Mouse (Mus musculus) gastrocnemius, adult 18-20 months (tissue): Measurements from ENCODE around the gene Btg2. TPM values are rescaled to one million over a fixed set of nuclear protein-coding genes. Genes with fewer than 3 reads are reported as not detected.

Source experiments
- DNase-seq: peaks from one replicate; pipeline ENCODE4 v3.0.0; 2021; ENCODE audit warnings: low spot score
- total RNA-seq, 2 experiments: library from RNA; stranded (reverse); gene quantifications; 2 replicates each; pipeline ENCODE4 v1.2.3; 2021

Gene Btg2
- total RNA-seq, 2 experiments from 2014 or later: 41.2 to 63.7 TPM

DNA sequence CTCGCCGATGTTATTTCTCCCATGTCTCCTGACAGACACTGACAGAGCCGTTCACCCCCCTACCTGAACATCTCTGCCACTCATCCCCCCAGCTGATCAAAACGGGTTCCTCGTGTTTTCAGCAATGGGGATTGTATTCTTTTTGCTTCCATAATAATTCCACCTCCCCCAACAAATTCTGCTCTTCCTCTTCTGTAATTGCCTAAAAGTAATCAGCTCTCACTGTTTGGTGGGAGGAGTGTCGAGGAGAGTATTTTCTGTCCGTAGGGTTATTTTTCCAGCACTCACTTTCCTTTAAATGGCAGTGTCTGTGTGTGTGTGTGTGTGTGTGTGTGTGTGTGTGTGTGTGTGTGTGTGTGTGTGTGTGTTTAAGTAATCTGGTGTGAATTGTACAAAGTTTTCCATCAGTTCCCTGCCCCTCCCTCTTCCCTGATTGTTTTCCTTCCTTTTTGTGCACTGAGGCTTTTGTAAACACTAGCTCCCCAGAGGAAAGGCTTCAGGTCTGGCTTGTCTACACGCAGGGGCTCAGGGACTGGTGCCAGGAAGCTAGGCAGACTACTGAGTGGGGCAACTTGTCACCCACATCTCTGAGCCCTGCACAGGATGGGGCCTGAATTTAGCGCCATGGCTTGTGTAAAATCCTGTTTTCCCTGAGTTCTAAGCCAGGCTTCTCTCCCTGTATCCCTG lies 700 bp upstream of the Btg2 start:
- DNase-seq: peak; percentile 58

DNA sequence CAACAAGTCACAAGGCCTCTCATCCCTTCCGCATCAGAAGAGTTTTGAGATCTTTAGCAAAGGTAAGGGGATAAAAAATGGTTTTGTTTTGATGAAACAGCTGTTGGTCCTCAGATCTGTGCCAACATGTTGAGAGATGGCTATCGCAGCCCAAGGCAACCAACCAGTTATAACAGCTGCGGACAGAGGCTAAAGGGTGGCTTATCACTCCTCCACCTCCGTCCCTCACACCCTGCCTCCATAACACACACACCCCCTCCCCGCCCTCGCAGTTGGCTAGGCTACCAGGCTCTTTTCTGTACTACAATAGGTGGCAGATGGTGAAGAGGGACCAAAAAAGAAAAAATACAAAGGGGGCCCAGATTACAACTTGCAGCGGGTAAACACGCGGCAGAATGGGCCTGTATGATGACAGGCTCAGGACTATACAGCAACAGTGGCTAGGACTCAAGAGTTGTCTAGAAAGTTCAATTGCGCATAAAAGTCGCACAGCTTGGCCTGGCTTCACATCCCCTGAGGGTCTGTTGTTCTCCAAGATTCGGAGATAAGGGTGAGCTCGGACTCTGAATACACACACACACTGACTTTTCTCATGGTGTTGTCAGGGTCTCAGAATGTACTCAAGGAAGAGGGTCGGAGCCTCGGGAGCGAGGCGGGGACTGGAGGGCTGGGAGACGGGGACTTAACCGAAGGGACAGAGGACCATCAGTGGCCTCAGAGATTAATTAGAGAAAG lies 692 bp downstream of the Btg2 start:
- no peak for DNase-seq

GRCm38 (mm10) chr1:134077389-134078060 lies 1.4 kb downstream of the Btg2 start:
- DNase-seq: no peak

GRCm38 (mm10) chr1:134076789-134077188 lies 2.1 kb downstream of the Btg2 start:
- no peak for DNase-seq

- no peak for DNase-seq
Observed at GRCm38 (mm10) chr1:134075532-134075931, 3.4 kb downstream of the Btg2 start.

GRCm38 (mm10) chr1:134074606-134075005 lies 4.3 kb downstream of the Btg2 start:
- no peak for DNase-seq

DNA sequence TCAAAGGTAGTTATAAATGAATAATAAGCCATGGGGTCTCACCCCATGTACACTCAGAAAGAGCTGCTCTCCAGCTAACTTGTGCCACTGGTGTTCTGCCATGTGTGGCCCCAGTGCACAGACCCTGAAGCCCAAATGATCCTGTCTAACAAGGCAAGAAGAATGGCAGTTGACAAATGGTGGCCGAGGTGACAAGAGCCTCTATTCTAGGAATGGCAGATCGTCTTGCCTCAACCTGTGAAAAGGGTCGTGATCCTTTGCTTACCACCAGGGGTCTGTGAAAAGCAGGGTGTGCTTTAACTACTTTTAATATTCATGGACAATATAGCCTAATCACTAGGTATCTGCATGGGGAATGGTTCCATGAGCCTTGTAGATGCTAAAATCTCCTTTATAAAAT lies 4.7 kb downstream of the Btg2 start:
- DNase-seq: no peak

- no peak for DNase-seq
Observed at GRCm38 (mm10) chr1:134073658-134074057, 5.3 kb downstream of the Btg2 start.

GRCm38 (mm10) chr1:134073061-134073564 lies 5.8 kb downstream of the Btg2 start:
- DNase-seq: no peak

GRCm38 (mm10) chr1:134071411-134072018 lies 7.4 kb downstream of the Btg2 start:
- DNase-seq: no peak

DNA sequence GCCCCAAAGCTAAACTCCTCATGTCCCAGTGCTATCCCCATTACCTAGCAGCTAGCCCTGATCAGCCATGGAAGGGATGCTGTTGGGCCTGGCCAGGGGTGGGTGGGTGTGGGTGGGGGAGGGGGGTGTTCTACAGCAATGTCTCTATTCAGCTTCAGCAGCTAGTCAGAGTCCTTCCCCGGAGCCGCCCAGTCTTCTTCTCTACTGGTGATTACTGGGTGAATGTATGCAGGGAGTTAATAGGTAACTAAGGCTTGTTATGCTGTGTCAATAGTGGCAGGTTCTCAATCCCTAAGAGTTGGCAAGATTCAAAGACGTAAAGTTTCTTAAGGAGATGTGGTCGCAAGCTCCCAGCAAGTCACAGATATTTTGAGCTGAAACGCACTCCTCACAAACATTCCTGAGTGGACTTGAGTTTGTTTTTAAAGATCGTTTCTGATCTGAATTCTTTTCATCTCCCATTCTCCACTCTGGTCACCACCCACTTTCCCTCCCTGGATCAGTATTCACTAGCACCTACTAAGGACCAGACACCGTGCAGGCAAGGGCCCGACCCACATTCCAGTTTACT lies 8.7 kb downstream of the Btg2 start:
- DNase-seq: no peak

DNA sequence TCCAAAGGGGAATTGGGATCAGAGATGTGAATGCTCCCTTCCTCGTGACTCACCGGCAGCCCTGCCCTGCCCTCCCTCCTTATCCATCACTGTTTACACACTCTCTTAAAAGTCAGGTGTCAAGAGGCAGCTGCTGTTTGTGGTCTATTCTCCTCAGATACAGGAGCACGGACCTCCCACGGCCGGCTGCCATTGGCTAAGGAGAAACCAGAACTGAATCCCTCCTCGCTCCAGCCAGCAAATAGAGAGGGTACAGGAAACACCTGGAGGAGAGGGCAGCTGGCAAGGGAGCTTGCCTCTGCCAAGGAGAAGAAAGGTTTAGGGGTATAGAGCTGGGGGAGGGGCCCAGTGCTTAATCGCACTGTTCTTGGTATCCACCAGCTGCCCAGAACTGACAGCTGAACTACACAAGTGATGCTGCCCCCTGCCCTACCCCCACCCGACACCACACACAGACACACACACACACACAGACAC lies 11.7 kb downstream of the Btg2 start:
- no peak for DNase-seq

DNA sequence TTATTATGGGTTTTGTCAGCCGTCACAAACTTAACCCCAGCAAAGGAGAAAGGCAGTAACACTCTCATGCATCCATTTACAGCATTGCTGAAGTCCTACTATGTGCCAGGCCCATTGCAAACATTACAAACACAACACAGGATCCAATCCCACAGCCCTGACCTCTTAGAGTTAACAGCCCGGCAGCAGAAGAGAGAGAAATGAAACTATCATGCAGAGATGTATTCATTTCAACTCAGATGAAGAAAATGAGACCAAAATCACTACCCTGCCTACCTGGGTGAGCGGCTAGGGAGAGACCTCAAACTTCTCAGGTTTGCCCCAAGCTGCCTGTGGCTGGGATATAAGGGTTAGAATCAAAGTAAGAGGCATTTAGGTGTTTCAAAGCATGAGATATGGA lies 12.4 kb downstream of the Btg2 start:
- DNase-seq: no peak

GRCm38 (mm10) chr1:134065241-134065809 lies 13.6 kb downstream of the Btg2 start:
- DNase-seq: no peak

GRCm38 (mm10) chr1:134064296-134064831 lies 14.6 kb downstream of the Btg2 start:
- no peak for DNase-seq

DNA sequence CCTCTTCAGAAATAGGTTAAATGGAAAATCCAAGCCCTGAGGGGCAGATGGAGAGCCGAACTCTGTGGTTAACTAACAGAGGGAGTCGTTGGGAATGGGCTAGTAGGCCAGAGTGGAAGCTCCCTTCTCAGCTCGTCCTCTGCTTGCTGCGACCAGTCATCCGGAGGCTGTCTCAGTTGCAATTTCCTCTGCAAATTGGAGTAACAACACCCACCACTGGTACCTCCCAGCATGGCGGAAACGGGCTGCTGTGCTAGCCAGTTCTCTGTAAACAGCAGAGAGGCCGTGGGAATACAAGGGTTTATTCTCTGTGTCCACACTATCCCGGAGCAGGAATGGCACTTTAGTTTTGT lies 15.2 kb downstream of the Btg2 start:
- DNase-seq: no peak

- DNase-seq: peak; percentile 61
Observed at GRCm38 (mm10) chr1:134063086-134063772, 15.7 kb downstream of the Btg2 start.

DNA sequence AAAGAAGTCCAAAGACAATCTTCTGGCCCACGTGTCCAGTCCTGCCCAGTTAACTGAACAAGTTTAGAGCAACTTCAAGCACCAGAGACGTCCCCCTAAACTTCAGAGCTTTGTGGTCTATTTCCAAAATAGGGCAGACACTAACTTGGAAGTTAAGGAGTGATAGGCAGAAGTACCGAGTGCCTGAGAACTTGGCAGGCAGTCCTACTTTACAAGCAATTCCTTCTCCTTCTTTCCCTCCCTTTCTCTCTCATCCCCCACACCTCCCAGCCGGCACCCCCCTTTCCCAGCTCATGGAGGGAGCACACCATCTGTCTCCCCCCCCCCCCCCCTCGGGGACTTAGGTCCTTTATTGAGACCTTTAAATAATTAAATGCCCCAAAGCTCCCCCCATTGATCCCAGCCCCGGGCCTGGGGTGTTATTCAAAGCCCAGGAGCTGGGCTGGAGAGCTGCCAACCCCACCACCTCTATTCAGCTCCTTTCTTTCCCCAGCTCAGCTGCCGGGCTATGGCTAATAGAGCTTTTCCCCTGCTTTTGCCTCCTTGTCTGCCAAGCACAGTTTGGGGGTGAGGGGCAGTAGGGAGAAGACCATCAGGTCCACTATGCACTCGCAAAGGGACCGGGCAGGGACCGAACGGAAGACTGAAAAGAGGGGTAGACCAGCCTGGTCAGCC lies 16.4 kb downstream of the Btg2 start:
- DNase-seq: no peak

DNA sequence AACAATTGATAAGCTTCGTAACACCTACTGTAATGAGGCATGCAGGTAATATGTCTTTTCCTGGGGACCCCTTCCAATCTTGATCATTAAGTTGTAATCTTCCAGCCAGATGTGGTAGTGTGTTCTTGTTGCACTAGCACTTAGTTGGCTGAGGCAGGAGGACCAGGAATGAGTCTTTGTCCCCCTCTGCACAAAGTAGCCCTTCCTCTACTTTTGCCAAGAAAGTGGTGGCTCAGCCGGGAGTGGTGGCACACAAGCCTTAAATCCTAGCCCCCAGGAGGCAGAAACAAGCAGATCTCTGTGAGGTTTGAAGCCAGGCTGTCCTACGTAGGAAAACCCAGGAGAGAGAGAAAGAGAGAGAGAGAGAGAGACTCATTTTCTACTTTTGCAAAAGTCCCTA lies 17.0 kb downstream of the Btg2 start:
- DNase-seq: no peak
